Mouse (Mus musculus) left cerebral cortex, adult 18-20 months (tissue): ENCODE measurements around the gene Zfp735. TPM values are rescaled to one million over a fixed set of nuclear protein-coding genes. Genes with fewer than 3 reads are reported as not detected.

ENCODE experiments used
- DNase-seq, 2 experiments: peaks; one replicate each; pipeline ENCODE4 v3.0.0; 2021 to 2022; ENCODE audit warnings: low spot score in 2 of 2, mixed read lengths in 1 of 2
- long read RNA-seq, 2 experiments: library from polyadenylated mRNA; stranded (forward); transcript quantifications; one replicate each; pipeline ENCODE4 v2.0.0; 2021
- total RNA-seq, 2 experiments: library from RNA; stranded (reverse); gene quantifications; 2 replicates each; pipeline ENCODE4 v1.2.3; 2021

Zfp735 gene
- not detected for total RNA-seq
- long read RNA-seq, experiment 1 = 0 reads
- long read RNA-seq, experiment 2 = 0 reads

GRCm38 (mm10) chr11:73688478-73688877, at the start of gene Zfp735:
Gene Zfp735, plus strand, starts transcription at chr11:73688778.
- no peak for DNase-seq

GRCm38 (mm10) chr11:73759115-73759514, 70.5 kb downstream of the Zfp735 start:
- DNase-seq = no peak

Other genes with a start within 250 kb of the Zfp735 start
- gene Olfr380, start 231.3 kb upstream of the Zfp735 start, total RNA-seq = not detected
- not detected for gene Olfr381, start 197.2 kb upstream of the Zfp735 start, total RNA-seq
- not detected for gene Olfr382, start 171.6 kb upstream of the Zfp735 start, total RNA-seq
- not detected for gene Olfr385, start 95.8 kb upstream of the Zfp735 start, total RNA-seq
- not detected for gene Olfr384, start 90.2 kb upstream of the Zfp735 start, total RNA-seq
- not detected for gene Olfr389, start 91.9 kb downstream of the Zfp735 start, total RNA-seq
- not detected for gene Olfr390, start 94.2 kb downstream of the Zfp735 start, total RNA-seq
- not detected for gene Olfr391-ps, start 114.3 kb downstream of the Zfp735 start, total RNA-seq
- gene Olfr392, start 128.3 kb downstream of the Zfp735 start, total RNA-seq = not detected
- gene Olfr393, start 162.7 kb downstream of the Zfp735 start, total RNA-seq = not detected
- not detected for gene Olfr394, start 202.0 kb downstream of the Zfp735 start, total RNA-seq
- gene Olfr395, start 220.5 kb downstream of the Zfp735 start, total RNA-seq = not detected
- not detected for gene Olfr23, start 247.9 kb downstream of the Zfp735 start, total RNA-seq